Mouse (Mus musculus) adrenal gland, postnatal 0 days (tissue): Measurements from ENCODE around the gene Saa3. TPM values are rescaled to one million over a fixed set of nuclear protein-coding genes. Genes with fewer than 3 reads are reported as not detected.

ENCODE experiments used
- polyA plus RNA-seq: library from polyadenylated mRNA; unstranded; fragments of >200 nt; fragmentation: Nextera tagmentation; extraction: Ambion mirVana; gene quantifications from 2 replicates; pipeline ENCODE4 v1.2.1, GENCODE M21; 2015

Saa3 gene
- polyA plus RNA-seq = 4.6 and 6.6 TPM in 2 replicates

DNA sequence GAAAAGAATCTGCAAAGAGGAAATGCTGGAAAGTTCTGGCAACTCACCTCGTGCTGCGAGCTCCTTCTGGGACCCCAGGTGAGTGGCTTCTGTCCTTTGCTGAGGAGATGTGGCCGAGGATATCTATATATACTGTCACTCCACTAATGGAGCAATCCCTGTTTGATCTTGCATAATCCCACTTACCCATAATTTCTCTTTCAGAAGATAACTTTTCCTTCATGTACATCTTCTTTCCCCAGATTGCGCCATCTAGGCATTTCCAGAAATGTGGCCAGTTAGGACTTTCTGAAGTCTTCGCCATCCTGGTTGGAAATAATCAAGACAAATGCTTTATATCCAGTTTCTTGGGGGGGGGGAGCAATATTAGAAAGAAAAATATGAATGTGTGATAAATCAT lies at the start of gene Saa3:
Gene Saa3, minus strand, starts transcription at position 101 of the 400 bp plus-strand sequence.

DNA sequence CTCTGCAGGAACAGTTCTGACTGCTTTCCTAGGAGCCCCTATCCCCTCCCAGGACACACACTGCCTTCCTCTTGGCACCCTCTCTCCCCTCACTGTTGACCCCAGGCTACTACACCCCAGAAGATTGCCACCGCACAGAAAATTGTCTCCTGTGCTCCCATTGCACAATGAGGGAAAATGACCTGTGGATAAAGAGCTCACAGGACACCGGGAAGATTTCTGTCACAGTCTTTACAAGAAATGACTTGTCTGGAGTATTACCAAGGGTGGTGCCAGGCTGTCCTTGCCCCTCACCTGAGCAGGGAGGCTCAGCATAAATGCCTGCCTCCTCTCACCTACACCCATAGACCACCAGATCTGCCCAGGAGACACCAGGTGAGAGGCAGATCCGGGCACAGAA lies 36.0 kb upstream of the Saa3 start, which contains the start of gene Saa2:
Gene Saa2, plus strand, starts transcription at position 301 of the 400 bp plus-strand sequence.

DNA sequence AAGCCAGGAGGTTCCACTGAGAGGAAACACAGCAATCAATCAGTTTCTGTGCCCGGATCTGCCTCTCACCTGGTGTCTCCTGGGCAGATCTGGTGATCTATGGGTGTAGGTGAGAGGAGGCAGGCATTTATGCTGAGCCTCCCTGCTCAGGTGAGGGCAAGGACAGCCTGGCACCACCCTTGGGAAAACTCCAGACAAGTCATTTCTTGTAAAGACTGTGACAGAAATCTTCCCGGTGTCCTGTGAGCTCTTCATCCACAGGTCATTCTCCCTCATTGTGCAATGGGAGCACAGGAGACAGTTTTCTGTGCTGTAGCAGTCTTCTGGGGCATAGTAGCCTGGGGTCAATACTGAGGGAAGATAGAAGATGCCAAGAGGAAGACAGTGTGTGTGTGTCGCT lies 27.4 kb upstream of the Saa3 start, which contains the start of gene Saa1:
Gene Saa1, minus strand, starts transcription at position 101 of the 400 bp plus-strand sequence.

DNA sequence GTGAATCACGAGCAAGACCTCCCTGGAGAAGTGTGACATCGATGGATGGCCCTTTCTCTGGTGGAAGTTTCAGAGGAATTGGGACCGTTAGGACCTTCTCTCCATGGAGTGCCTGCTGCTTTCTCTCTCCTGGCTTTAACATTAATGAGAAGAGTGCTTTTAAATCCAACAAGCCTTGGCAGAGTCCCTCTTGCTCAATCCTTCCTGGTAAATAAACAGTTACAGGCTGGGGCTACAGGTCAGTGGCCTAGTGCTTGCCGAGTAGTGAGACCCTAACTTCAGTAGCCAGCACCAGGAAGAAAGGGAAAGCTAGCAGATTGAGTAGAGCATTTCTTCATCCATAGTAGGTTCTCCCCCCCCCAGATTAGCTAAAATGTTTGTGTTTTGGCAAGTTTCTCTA lies 17.0 kb upstream of the Saa3 start, which contains the start of gene Saa4:
Gene Saa4, minus strand, starts transcription at position 146 of the 400 bp plus-strand sequence.

DNA sequence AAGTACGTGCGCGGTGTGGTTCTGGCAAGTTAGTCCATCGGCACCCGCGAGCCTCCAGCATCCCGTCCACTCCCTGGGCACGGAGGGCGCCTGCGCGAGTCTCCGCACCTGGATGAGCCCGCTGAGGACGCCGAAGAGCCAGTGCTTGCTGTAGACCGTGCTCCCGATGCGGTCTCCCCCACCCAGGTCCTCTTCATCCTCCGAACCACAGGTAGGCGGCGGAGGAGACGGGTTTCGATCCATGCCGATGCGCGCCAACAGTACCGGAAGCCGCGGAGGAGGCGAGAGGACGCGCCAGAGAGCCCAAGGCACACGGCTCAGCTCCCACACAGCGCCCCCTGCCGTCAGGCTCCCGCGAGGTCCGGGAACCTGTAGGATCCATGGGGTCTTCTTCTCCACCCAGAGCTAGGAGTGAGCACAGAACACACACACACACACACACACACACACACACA lies 5.1 kb downstream of the Saa3 start, which contains the start of gene Saal1:
Gene Saal1, minus strand, starts transcription at position 291 of the 455 bp plus-strand sequence.

DNA sequence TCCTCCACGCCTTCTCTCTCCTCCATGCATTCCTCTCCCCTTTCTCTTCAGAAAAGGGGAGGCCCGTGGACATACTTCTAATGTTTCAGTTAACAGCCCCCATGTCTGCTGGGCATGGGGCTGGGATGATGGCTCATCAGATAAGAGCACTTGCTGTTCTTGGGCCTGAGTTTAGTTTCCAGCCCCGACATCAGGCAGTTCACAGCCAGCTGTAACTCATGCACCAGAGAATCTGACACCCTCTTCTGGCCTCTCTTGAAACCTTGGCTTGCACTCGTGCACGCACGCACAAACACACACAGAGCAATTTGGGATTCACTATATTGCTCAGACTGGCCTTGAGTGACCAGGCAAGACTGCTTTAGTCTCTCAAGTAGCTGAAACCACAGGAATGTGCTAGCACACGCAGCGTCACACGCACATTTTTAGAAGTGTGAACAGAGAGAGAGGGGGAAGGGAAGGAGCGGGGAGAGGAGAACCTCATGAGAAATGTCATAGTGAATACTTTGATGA lies 43.3 kb downstream of the Saa3 start, which contains the start of gene Tph1:
Gene Tph1, minus strand, starts transcription at position 378 of the 513 bp plus-strand sequence.

Other genes starting within 250 kb of the Saa3 start
- gene Sergef, start 75.9 kb downstream of the Saa3 start, polyA plus RNA-seq = 19.4 and 20.8 TPM in 2 replicates
- 0.30 and 0.88 TPM in 2 replicates for gene Tph1, start 43.2 kb downstream of the Saa3 start, polyA plus RNA-seq
- gene Saal1, start 5.0 kb downstream of the Saa3 start, polyA plus RNA-seq = 17.0 and 18.3 TPM in 2 replicates
- 0.10 and 0.16 TPM in 2 replicates for gene Saa4, start 16.9 kb upstream of the Saa3 start, polyA plus RNA-seq
- gene Saa1, start 27.3 kb upstream of the Saa3 start, polyA plus RNA-seq = 0.80 and 0.90 TPM in 2 replicates
- gene Saa2, start 36.1 kb upstream of the Saa3 start, polyA plus RNA-seq = not detected in 2 replicates
- 9.0 and 10.7 TPM in 2 replicates for gene Hps5, start 80.4 kb upstream of the Saa3 start, polyA plus RNA-seq
- gene Gtf2h1, start 80.4 kb upstream of the Saa3 start, polyA plus RNA-seq = 29.6 and 38.2 TPM in 2 replicates
- 393 and 485 TPM in 2 replicates for gene Ldha, start 125.8 kb upstream of the Saa3 start, polyA plus RNA-seq
- not detected in 2 replicates for gene Ldhc, start 145.5 kb upstream of the Saa3 start, polyA plus RNA-seq
- 155 and 169 TPM in 2 replicates for gene Tsg101, start 204.3 kb upstream of the Saa3 start, polyA plus RNA-seq
- 5.2 and 8.9 TPM in 2 replicates for gene Uevld, start 242.8 kb upstream of the Saa3 start, polyA plus RNA-seq